Mouse (Mus musculus): ENCODE data around the gene Myo10. TPM values are rescaled to one million over a fixed set of nuclear protein-coding genes. Genes with fewer than 3 reads are reported as not detected.
A peak's percentile ranks its signal among the peaks of the same experiment; 100 is the strongest.

Gene Myo10
- total RNA-seq, 4 experiments from 2014 or later = 42.6 to 54.2 (median 45.3) TPM

DNA sequence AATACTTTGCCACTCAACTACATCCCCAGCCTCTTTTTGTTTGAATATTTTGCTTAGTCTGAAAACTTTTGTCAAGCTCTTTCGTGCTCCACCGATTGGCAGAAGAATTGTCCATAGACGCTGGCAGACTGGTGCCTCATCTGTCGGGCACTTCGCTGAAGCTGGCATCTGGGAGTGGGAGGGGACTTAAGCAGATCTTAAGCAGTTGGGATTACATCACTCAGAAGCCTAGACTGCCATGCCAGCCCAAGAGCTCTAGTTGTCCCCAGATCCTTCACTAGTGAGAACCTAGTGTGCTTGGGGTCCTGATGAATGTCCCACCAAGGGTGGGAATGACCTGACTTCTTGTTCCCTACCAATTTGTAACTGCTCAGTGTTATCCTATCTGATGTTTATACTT is 138.0 kb downstream of the Myo10 start:
- peak in 1 of 2 experiments; percentile 73 for DNase-seq (ENCODE audit: low spot score in 2 of 2)

DNA sequence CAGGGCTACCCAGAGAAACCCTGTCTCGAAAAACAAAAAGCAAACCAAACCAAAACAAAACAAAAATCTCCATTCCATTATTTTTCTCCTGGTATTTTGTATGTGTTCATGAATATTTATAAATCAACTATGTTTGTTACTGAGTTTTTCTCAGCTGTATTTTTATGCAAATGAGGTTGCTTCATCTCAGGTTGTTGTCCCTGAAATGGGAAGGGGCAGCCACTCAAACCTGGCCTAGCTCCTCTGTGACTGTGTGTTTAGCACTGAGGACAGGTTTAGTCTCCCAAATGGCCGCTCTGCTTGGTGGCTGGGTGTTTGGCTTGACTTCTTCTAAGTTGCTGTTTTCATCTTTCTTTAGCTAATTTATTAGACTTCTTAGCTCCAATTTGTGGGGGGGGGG is 138.7 kb downstream of the Myo10 start:
- DNase-seq (ENCODE audit: low spot score in 2 of 2) = no peak

DNA sequence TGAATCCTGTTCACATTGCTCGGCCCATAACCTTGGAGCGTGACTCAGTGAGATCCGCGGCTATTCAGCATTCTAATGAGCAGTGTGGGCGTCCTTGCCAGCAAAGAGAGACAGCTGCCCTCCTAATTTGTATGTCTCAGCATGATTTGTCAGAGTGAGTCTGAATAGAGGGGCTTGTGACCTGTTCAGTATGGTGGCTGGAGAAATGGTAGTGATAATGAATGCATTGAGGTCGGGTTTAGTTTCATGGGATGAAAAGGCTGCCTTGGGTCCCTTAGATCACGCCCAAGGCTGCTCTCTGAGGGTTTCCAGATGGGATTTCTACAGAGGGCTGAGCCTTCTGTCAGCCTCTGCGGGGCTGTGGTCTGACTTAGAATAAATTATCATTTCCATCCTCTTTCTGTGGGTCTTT is 139.5 kb downstream of the Myo10 start:
- peak in 1 of 2 experiments; percentile 58 for DNase-seq (ENCODE audit: low spot score in 2 of 2)

DNA sequence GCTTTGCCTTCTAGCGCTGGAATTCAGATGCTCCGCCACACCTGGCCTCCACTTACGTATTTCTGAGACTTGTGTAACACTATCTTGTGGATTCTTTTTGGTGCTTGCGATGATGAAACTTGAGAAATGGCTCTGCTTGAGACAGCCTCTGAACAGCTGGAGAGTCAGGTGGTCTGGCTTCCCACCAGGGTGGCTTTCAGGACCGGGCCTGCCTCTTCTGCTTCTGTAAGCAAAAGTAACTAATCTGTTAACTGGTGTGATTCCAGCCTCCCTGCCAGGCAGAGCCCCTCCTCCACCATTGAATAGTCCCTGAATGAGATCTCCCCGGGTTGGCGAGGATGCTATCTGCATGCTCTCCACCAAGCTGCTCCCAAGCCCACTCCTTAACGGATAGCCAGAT is 140.0 kb downstream of the Myo10 start:
- DNase-seq (ENCODE audit: low spot score in 2 of 2) = no peak

DNA sequence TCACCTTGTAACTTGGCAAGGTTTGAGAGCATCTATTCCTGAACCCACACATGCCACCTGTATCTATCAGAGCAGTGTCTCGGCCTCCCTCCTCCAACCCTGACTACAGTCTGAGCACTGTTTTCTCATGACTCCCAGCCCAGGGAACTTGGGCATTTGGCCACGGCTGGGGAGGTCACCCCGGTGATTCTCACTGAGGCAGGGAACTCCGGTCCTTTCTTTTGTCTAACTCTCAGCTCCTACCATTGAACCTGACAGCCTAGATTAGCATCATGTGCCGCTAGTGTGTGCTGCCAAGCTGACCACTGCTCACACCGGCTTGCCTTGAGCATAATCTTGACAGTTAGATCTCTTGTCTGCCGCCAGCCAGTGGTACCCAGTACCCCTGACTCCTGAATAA is 140.8 kb downstream of the Myo10 start:
- no peak for DNase-seq (ENCODE audit: low spot score in 2 of 2)

DNA sequence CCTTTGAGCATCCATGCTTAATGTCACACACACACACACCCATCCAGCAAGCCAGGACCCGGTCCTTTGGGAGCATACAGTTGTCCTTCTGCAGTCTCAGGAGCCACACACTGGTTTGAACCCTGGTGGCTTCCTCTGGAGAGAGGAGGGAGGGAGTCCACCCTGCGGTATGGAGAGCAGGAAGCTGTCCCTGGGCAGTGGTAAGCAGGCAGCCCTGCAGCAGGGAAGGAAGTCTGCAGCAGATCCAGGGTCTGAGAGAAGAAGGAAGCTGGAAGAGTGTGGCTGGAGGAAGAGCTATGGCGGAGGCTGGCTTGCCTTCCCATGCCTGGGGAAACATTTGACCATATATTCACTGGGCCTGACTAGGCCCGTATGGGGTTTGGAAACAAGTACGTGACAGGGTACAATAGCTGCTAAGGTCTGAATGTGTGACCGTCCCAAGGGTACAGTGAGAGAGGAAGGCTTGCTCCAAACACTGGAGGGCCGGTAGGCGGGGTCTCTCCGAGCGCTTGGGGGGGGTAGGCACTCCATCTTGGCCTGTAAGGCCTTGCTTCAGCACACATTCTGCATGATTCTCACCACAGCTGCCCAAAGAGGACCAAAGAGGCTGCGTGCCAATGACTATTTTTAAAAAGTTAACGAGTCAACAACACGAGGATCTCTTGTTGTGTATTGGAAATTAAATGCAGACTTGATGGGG is 142.5 kb downstream of the Myo10 start:
- no peak for DNase-seq (ENCODE audit: low spot score in 2 of 2)

DNA sequence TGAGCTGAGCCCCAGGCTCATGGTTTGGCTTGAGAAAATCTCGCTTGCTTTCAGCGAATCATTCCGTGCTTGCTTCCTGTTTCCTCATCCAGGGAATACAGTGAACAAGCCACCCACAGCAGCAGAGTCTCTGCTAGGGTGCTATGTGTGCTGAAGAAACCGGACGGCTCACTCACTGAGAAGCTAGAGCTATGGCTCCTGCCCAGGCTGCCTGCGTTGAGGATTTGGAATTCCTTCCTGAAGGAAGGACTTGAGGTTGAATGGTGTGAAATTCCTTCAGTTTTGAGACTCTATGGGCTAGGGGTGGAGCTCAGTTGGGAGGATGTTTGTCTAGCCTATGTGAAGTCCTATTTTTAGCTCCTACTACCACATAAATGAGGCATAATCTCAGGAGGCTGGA is 145.5 kb downstream of the Myo10 start:
- no peak for DNase-seq (ENCODE audit: low spot score in 2 of 2)

GRCm38 (mm10) chr15:25769524-25770255 is 147.4 kb downstream of the Myo10 start:
- DNase-seq (ENCODE audit: low spot score in 2 of 2) = no peak

DNA sequence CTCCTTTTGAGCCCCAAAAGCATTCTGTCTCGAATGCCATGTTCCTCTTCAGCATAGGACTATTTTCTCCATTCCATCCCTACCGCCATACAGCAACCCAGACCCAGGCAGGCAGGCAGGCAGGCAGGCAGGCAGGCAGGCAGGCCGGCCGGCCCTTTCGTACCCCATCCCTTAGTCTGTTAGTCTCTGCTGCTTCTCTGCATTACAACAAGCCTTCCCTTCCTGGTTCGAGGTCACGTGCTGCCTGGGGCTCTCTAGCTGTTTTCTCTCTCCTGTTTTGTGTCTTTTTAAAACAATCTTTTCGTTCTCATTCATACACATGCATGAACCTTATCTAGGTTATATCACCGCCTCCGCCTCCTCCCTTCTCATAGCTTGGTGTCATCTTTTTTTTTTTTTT is 149.5 kb downstream of the Myo10 start:
- no peak for DNase-seq (ENCODE audit: low spot score in 2 of 2)

- DNase-seq (ENCODE audit: low spot score in 2 of 2) = peak; percentile 38 to 58
Observed at GRCm38 (mm10) chr15:25773711-25774513, 151.6 kb downstream of the Myo10 start.

DNA sequence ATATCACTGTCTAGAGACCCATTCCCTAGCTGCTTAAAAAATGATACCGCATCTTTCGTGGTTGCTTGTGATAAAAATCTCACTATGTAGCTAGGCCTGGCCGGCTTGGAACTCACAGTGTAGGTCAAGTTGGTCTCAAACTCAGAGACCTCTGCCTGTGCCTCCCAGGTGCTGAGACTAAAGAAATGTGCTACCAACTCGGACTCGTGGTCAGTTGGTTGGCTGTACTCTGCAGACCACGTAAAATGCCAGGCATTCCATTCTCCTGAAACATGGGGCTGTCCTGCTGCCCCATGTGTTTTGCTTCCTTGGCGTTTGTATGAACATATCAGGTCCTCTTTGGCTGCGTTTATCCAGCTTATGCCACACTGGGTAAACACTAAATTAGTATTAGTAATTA is 156.6 kb downstream of the Myo10 start:
- DNase-seq (ENCODE audit: low spot score in 2 of 2) = no peak

GRCm38 (mm10) chr15:25779522-25780191 is 157.3 kb downstream of the Myo10 start:
- DNase-seq (ENCODE audit: low spot score in 2 of 2) = no peak

GRCm38 (mm10) chr15:25781053-25781452 is 158.7 kb downstream of the Myo10 start:
- DNase-seq (ENCODE audit: low spot score in 2 of 2) = no peak

DNA sequence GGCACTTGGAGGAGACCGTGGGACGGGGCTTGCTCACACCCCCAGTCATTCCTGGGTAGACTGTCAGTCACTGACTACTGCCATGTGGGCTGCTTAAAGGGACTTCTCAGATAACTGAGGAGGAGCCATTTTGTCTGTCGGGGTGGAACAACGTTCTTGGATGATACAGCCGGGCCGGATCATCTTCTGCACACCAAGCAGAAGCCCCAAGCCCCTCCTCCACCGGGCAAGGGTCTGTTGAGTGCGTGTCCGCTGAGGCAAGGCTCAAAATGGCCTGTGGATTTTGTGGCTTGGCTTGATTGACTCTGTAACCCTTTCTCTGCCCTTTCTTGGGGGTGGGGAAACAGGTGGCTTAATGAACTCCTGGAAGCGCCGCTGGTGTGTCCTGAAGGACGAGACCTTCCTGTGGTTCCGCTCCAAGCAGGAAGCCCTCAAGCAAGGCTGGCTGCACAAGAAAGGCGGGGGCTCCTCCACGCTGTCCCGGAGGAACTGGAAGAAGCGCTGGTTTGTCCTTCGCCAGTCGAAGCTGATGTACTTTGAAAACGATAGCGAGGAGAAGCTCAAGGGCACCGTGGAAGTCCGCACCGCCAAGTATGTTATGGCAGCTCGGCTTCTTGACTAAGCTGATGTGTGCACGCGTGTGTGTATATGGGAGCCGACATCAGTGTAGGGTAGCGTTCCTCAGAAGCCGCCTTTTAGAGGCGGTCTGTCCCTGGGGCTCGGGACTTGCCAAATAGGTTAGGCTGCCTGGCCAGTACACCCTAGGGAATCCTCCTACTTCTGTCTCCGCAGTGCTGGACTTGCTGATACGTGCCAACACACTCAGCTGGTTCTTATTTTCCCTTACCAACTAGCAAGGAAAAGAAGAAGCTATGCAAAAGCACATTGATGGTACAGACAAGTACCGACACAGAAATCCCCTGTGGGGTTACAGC is 163.4 kb downstream of the Myo10 start:
- no peak for DNase-seq (ENCODE audit: low spot score in 2 of 2)

DNA sequence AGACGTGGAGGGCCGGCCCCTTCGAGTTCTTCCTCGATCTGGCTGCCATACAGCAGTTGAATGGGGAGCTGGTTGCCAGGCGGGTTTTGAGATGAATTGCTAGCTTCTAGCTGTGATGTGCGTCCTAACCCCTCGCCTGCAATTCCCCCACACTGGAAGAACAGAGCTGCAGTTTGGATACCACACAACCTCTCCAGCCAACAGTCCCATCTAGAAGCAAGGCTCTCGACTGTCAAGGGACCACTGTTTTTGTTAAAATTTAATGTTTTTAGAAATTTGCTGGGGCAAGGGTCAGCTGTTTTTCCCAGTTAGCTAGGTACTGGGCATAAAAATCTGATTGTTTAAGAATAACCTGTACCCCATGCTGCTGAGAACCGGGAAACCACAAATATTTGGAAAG is 165.1 kb downstream of the Myo10 start:
- DNase-seq (ENCODE audit: low spot score in 2 of 2) = no peak

DNA sequence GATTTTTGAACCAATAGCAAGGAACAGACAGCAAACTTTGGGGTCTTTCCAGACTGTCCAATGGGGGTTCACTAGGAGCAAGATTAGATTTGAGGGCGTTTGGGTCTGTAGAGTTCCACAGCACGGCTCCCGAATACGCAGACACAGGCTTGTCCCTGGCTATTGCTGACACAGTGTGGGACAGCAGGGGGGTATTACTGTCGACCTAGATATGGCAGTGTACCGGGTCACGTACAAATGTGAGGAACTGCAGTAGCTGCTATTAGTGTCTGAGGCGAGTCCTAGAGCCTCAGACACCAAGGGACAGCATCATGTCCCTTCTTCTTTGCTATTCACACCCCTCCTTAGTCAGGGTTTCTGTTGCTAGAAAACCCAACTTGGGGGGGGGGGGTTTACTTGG is 165.6 kb downstream of the Myo10 start:
- no peak for DNase-seq (ENCODE audit: low spot score in 2 of 2)

GRCm38 (mm10) chr15:25788565-25788964 is 166.2 kb downstream of the Myo10 start:
- no peak for DNase-seq (ENCODE audit: low spot score in 2 of 2)

DNA sequence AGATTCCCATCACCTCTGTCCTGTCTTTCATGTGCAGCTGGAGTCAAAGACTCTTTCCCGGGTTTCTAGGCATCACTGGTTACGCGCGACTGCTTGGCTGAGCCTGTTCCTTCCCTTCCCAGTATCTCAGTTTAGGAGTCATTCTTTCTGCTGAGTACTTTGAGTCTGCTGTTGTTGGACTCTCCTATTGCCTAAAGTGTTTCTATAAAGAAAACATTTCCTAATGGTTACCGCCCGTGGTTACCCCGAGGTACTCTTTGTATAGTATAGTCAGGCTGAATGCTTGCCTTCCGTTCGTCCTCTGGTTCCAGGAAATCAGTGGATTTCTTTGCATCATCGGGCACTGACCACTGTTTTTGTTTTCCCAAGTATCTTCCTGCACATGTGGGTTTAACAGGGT is 166.9 kb downstream of the Myo10 start:
- no peak for DNase-seq (ENCODE audit: low spot score in 2 of 2)

GRCm38 (mm10) chr15:25791660-25792353 is 169.5 kb downstream of the Myo10 start:
- DNase-seq (ENCODE audit: low spot score in 2 of 2) = no peak

GRCm38 (mm10) chr15:25794123-25794522 is 171.8 kb downstream of the Myo10 start:
- no peak for DNase-seq (ENCODE audit: low spot score in 2 of 2)
